Mouse (Mus musculus) ovary, adult 18-20 months (tissue): Measurements from ENCODE around the gene Tsen34.
A peak's percentile ranks its signal among the peaks of the same experiment; 100 is the strongest.

ENCODE experiments used
- DNase-seq: peaks from one replicate; pipeline ENCODE4 v3.0.0; 2022; ENCODE audit warnings: low spot score, mixed read lengths

The Tsen34 gene

DNA sequence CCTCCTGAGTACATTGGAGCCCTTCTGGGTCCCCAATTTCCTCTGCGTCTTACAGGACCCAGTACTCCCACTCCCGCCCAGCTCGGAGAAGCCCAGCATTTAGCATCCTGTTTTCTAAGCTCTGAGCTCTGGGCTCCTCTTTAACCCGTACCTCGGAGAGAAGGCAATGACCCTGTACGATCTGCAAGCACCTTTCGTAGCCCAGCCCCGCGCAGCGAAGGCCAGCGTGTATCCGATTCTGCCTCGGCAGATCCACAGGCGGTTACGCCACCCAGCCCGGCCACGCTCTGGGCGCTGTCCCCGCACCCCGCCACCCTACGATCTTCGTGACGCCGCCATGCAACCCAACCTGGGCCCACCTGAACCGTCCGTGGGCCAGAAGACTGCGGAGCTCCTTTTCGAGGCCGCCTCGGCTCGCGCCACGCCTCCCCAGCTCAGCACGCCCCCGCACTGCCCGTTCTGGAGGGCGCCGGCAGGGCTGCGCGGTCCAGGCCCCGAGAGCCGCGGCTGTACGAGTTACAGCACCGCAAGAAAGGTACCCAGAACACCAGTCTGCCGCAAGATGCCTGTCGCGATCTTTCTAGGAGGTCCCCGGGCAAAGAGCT is at the start of gene Tsen34:
Gene Tsen34, plus strand, starts transcription at position 482 of the 605 bp plus-strand sequence.
- DNase-seq: no peak

- no peak for DNase-seq
Observed at GRCm38 (mm10) chr7:3643412-3643811, 49.3 kb upstream of the Tsen34 start.

- DNase-seq: no peak
Observed at GRCm38 (mm10) chr7:3643843-3644242, 48.8 kb upstream of the Tsen34 start.

DNA sequence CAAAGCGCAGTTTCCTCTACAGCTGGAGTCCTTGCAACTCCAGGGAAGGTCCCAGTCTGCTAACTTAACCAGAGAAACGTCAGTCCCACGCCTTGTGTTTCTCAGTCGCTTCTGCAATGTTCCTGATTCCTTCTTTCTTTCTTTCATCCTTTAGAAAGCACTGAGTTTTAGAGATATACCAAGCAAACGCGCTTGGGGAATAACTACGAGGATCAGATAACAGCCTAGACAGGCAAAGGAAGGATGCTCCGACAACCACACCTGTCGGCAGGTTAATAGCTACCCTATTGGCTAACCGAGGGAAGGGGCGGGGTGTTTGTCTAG is 48.4 kb upstream of the Tsen34 start:
- DNase-seq: no peak

DNA sequence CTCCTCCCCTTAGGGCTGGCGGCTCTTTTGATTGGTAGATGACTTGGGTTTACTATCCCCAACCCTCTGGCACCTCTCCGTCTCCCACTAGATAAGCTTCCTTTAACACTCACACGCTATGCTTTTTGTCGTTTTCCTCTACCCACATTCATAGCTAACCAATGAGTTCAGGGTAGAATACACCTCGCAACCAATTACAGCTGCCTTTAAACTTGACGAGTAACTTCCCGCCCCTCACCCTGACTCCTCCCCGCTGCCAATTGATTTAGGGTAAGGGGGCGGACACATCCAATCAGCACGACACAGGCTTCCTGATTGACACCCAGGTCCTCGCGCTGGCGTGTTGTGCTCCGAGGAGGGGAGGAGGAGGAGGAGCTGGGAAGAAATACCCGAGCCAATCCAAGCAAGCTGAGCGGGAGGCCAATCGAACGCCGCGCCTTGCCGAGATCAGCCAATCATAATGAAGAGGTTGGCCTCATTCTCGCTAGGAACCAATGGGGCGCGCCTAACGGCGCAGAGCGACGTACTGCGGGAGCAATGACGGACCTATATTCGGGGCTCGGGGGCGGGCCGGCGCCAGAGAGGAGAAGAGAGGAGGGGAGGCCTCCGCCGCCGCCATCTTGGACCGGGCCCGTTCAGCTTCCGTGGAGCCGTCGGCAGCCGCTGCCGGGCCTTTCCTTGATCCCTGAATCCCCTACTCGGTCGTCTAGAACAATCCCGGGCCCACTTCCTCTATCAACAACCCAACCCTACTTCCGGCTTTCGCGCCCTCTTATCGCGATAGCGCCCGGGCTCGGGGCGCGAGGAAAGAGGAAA is 47.8 kb upstream of the Tsen34 start, which contains the start of gene Cnot3:
Gene Cnot3, plus strand, starts transcription at position 597 of the 816 bp plus-strand sequence.
- peak; percentile 100 for DNase-seq

- DNase-seq: no peak
Observed at GRCm38 (mm10) chr7:3645488-3646025, 47.1 kb upstream of the Tsen34 start.

- no peak for DNase-seq
Observed at GRCm38 (mm10) chr7:3646188-3646587, 46.5 kb upstream of the Tsen34 start.

- DNase-seq: no peak
Observed at GRCm38 (mm10) chr7:3646641-3647040, 46.0 kb upstream of the Tsen34 start.

DNA sequence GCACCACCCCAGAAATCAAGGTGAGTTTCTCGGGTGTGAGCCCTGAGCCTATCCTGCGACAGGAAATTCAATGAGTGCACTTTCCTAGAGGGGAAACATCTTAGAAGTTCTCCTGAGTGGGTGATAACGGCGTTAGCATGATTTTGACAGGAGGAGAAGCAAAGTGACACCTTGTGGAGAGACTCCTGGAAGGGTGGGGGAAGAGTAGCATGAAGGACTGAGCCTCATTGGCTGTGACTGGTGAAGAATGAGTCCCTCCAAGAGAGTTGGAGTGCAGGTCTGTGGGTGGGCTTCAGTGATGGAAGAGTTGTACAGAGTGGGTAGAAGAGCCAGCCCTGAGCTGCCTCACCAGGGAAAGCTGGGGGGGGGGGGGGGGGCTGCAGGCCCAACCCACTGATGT is 35.7 kb upstream of the Tsen34 start:
- no peak for DNase-seq

GRCm38 (mm10) chr7:3658578-3658977 is 34.1 kb upstream of the Tsen34 start:
- no peak for DNase-seq

GRCm38 (mm10) chr7:3664524-3665214 is 28.0 kb upstream of the Tsen34 start:
- DNase-seq: no peak

GRCm38 (mm10) chr7:3665215-3666114 is 27.2 kb upstream of the Tsen34 start, which contains the start of gene Leng1:
Leng1 (minus strand) TSS chr7:3665840.
- DNase-seq: peak; percentile 98

GRCm38 (mm10) chr7:3666921-3667391 is 25.7 kb upstream of the Tsen34 start:
- no peak for DNase-seq

DNA sequence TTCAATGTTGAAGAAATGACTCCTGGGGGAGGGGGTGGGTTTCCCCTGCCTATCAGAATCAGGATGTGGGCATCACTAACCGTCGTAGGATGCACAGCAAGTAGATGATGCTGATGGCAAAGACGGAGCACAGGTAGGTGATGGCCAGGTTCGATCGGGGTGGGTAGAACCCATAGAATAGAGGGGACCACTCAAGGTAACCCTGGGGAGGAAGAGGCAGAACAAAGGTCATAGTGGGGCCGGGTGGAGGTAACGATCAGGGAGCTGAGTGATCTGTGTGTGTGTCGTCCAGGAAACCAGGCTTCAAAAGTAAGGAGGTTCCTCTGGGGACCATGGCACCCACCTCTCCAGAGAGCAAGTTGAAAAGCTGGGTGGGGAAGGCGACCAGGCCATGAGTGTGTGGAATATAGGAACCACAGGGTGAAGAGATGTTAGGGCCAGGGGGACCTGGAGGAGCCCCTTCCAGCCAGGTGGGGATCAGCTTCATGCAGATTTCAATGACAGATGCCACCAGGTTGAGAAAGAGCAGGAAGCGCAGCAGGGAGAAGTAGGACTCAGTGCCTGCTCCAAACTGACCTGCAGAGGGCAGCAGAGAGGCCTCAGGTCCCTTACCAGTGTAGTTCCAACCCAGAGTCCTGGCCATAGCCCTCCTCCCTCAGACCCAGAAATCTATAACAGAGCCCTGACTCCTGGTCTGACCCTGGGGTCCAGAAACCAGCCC is 18.0 kb upstream of the Tsen34 start:
- DNase-seq: peak; percentile 41

DNA sequence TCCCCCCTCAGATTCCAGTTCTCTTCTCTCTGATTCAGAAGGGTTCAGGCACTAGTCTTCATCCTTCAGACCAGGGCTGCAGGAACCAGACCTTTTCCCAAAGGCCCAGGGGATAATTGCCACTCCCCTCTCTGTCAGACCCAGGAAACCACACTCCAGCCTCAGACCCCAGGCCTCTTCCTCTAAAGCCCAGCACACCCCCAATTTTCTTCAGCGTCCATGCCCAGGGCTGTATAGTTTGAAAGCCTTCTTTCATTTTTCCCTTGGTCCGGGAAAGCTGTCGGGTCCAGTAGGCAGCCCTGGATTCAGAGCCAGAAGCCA is 17.5 kb upstream of the Tsen34 start:
- no peak for DNase-seq

GRCm38 (mm10) chr7:3676371-3676770 is 16.3 kb upstream of the Tsen34 start:
- DNase-seq: no peak

DNA sequence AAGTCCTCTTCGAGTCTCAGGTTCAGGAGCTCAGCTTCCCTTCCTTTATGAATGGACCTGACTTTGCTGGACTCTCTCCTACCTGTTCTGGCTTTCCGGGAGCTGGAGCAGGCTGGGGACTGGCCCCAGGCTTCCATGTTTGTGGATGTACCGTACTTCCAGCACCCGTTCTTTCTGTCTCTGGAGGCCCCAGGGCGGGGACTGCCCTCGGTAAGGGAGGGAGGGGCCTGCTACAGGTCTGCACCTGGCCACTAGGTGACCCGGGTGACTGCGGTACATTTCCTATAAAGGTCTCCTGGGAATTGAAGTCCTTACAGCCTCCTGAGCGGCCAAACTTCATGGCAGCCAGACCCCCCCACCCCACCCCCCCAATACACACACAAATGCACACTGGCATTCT is 15.3 kb upstream of the Tsen34 start, which contains the start of gene Tmc4:
Gene Tmc4, minus strand, starts transcription at position 212 of the 400 bp plus-strand sequence.
- DNase-seq: no peak

DNA sequence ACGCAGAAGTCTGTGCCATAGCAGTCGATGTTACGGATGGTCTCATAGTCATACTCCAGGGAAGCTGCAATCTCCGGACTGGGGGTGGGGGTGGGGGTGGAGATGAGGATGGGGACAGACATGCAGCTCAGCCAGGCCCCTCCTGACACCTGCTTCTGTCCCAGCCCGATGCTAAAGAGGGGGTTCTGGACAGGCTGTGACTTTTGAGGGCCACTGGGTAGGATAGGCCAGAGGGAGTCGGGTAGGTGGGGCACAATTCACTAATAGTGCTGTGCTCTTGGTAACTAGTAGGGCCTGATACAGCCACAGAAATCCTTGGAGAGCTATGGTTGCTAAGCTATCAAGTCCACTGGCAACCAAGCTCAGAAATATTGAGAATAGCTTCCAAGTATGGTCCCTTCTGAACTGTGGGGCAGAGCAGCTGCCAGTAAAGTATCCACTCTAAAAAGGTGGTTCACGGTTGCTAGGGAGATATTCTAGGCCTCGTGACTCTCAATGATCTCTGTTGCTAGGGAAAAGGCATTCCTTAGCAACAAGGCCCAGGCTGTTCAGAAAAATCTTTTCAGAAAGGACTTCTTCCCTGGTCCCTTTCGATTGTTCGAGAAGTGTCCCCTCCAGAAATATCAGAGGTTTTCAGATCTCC is 8.6 kb upstream of the Tsen34 start:
- no peak for DNase-seq

DNA sequence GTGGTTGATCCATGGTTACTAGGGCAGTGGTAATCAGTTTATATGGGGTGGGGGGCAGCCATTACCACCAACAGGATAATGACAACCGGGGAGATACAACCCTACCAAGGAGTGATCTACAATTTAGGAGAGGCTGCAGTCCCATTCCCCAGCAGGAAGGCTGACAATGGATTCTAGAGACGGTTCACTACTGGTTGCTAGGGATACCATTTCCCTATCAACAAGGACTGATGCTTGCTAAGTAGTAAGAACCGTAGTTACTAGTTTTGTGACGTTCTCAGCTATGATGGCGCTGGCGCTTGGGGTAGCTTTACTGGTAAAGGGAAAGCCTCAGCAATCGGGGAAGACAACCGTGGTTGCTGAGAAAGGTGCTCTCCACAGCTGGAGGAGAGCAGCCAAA is 8.0 kb upstream of the Tsen34 start:
- no peak for DNase-seq

DNA sequence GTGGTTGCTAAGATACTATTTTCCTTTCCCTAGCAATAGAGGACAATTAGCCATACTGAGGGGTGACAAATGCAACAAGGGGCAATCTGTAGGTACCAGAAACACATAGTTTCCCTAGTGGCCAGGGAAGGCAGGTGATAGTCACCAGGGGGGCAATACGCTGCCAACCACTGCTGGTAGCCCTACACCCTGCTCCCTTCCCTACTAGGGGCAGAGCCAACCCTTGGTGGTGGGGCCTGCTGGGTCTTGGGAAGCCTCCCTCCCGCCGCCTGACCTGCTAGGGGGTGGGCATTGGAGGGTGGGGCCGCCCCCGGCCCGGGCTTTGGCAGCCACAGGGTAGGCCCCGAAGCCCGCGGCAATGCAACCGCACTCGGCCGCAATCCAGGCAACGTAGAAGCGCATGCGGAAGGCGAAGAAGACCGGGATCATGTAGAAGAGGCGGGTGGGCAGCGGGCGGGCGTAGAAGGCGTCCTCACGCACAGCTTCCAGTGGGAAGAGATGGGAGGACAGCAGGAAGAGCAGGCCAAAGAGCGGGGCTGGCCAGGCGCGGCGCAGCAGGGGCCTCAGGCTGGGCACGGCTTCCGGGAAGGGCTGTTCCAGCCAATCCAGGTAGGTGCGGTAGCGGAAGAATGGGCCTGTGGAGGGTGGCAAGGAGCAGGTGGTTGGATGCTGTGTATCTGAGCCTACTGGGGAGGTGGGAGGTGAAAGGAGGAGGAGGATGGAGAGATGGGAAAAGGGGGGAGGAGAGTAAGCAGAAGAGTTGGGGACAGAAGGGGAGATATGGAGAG is 7.1 kb upstream of the Tsen34 start:
- no peak for DNase-seq
